Mouse (Mus musculus) testis, postnatal 14 days (tissue): ENCODE data around the gene Magea6.
"Not testable (repeated sequence)": the region's sequence is repeated elsewhere in the genome, so short reads cannot be mapped to it uniquely, and the experiment has no call there.

Experiments
- DNase-seq: peaks from one replicate; pipeline ENCODE4 v3.0.0; 2021; ENCODE audit warnings: low spot score

Magea6 gene

GRCm38 (mm10) chrX:154935887-154936286 is at the start of gene Magea6:
Gene Magea6 (minus strand): TSS chrX:154935987.
- DNase-seq = not testable (repeated sequence)

DNA sequence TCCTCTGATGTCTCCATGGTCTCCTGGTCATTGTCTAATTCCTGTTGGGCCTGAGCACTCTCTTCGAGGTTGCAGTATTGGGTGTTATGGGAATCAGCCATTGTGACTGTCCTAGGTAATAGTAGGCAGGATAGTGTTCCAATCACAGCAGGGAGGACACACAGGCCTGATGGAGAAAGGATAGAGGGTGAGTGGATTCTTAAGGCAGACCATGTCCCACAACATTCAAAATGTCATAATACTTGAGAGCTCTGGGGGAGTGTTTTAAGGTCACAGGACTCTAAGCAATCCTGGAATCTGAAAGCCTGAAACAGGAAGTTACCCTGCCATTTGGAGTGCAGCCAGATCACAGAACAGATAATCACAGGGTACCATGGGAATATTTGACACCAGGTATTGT is 13.6 kb upstream of the Magea6 start, which contains the start of gene Magea3:
TSS of gene Magea3 (minus strand) at position 101 of the 400 bp plus-strand sequence.
- DNase-seq = not testable (repeated sequence)

GRCm38 (mm10) chrX:154890167-154890566 is 45.6 kb downstream of the Magea6 start, which contains the start of gene Cldn34b1:
Gene Cldn34b1 (minus strand): TSS chrX:154890267.
- not testable (repeated sequence) for DNase-seq
